Mouse (Mus musculus) G1E-ER4 (cell line): ENCODE measurements around the gene Gm6812. TPM values are rescaled to one million over a fixed set of nuclear protein-coding genes. Genes with fewer than 3 reads are reported as not detected.
"Not testable (repeated sequence)": the region's sequence is repeated elsewhere in the genome, so short reads cannot be mapped to it uniquely, and the experiment has no call there.

Experiments
- GATA1 ChIP-seq: IDR thresholded peaks from one replicate; pipeline ENCODE4 v1.8.0; 2012; ENCODE audit warnings: low read length, inconsistent platforms
- polyA plus RNA-seq: library from polyadenylated mRNA; stranded (reverse); fragments of >175 nt; gene quantifications from 2 replicates; pipeline ENCODE4 v1.2.3, GENCODE M21; 2012

Gm6812 gene
- not detected in 2 replicates for polyA plus RNA-seq

DNA sequence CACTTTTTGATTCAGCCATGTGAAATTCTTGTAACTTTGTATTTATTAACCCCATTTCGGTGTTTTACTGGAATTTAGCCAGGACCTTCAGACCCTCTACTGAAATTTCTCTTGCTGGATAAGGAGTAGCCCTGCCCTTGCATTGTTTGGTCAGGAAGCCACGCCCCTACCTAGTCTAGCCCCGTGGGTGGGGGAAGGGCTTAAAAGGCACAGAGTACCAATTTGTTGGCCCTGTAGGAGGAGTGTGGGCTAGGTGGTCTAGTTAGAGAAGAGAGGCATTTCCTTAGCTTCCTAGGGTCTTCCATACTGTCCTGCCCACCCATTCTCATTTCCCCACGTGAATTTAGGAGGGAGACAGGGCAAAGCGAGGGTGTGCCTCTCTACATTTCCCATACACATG, at the start of gene Gm6812:
Gm6812 (minus strand) TSS at position 101 of the 400 bp plus-strand sequence.
- not testable (repeated sequence) for TF ChIP-seq GATA1

- TF ChIP-seq GATA1 = no peak
Observed at GRCm38 (mm10) chrX:68865145-68865544, 27.7 kb downstream of the Gm6812 start.

Other genes starting within 250 kb of the Gm6812 start
- gene Fmr1, start 214.5 kb downstream of the Gm6812 start, polyA plus RNA-seq = 32.2 and 40.0 TPM in 2 replicates
- not detected in 2 replicates for gene Fmr1nb, start 131.2 kb downstream of the Gm6812 start, polyA plus RNA-seq
- 0.15 and 0.16 TPM in 2 replicates for gene Gm14698, start 72.0 kb downstream of the Gm6812 start, polyA plus RNA-seq